Mouse (Mus musculus) retina, postnatal 7 days (tissue): Measurements from ENCODE around the gene Nanos3.

ENCODE experiments used
- DNase-seq: peaks from one replicate; pipeline ENCODE4 v3.0.0-alpha.2; 2012; ENCODE audit warnings: low read depth, low spot score

Nanos3 gene

DNA sequence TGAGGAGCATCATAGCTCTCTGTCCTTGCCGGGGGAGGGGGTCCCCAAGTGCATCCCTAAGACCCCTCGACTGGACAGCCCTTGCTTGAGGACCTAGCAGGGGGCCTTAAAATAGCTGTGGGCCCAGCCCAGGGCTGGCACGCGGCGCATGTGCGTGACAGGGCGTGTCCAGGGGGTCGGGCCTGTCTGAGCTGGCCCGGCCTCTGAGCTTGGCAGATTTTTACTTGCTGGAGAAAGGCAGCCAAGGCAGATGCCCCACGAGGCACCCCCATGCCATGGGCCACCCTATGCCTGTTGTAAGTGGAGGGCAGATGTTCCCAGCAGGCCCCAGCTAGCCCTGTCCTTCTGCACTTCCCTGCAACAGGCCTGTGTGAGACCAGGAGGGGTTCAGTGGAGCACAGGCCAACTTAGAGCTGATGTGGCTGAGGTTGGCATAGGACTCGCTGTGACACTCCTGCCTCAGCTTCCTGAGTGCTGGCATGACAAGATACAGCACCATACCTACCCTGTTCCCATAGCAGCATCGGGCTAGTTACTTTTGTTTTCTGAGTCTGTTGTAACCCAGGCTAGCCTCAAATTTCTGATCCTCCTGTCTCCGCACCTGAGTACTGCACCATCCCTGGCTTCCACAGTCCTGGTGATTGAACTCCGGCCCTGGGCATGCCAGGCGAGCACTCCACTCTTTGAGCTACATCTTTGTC, 16.7 kb upstream of the Nanos3 start:
- DNase-seq: no peak

DNA sequence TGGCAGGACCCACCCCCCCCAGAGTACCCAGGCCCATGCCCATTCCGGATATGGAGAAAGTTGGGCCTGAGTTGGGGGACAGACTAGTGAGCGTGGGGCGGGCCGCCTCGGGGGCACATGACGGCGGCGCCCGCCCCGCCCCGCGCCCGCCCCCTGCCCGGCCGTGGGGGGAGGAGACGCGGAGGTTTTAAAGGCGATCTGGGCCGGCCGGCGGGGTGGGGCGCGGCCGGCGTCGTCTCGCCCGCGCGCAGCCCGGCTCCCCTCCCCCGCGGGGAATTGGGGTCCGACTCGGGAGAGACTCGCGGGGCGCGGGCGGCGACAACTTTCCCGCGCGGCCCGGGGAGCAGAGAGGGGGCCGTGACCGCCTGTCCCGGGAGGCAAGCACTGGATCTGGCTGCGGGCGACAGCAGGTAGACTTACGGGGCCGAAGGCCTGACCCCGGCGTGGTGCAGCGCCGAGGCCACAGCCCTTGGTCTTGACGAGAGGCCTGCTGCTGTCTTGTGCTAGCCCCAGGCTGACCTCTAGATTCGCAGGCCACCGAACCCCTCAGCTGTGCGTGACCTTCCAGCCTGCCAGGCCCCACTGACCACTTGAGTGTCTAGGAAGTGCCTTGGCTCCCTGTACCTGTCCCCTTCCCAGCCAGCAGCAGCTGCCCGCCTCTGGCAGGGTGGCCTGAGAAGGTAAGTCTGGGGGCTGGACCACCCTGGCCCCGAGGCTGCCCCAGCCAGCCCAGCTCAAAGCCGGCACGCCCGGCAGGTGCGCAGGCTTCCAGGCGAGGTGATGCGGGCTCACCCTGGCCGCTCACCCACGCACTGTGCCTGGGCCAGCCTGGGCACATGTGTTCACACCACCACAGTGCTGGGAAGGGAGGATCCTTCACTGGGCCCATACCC, 15.9 kb upstream of the Nanos3 start:
- no peak for DNase-seq

GRCm38 (mm10) chr8:84200126-84200555, 15.1 kb upstream of the Nanos3 start:
- no peak for DNase-seq

DNA sequence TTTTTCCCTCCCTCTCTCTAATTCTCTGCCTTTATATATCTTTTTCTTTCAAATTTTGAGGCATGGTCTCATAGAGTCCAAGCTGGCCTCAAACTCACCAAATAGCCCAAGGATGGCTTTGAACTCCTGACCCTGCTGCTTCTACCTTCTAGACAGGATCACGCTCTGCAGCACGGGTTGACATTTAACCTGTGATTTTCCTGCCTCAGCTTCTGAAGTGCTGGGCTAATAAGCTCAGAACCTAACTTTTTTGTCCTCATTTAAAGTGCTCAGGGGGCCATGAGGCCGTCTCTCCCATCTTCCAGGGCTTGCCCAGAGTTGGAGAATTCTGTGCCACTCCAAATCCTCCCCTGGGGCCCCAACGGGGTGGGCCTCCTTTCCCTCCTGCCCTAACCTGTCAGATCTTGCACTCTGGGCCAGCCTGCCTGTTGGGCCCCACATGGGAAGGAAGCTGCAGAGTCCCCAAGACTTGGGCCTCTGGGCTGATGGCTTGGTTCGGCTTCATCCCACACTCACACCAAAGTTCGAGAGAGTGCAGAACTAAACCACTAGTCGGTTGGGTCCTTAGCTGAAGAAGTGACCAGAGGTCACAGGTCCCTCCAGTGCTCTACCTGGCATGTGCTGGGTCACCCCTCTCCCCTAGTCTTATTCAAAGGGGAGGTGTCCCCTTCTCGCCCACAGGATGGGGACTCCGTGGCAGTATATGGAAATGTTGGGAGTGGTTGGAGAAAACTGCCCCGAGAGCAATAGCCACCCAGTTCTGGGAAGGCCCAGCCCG, 14.5 kb upstream of the Nanos3 start:
- no peak for DNase-seq

GRCm38 (mm10) chr8:84198871-84199270, 13.9 kb upstream of the Nanos3 start:
- DNase-seq: no peak

DNA sequence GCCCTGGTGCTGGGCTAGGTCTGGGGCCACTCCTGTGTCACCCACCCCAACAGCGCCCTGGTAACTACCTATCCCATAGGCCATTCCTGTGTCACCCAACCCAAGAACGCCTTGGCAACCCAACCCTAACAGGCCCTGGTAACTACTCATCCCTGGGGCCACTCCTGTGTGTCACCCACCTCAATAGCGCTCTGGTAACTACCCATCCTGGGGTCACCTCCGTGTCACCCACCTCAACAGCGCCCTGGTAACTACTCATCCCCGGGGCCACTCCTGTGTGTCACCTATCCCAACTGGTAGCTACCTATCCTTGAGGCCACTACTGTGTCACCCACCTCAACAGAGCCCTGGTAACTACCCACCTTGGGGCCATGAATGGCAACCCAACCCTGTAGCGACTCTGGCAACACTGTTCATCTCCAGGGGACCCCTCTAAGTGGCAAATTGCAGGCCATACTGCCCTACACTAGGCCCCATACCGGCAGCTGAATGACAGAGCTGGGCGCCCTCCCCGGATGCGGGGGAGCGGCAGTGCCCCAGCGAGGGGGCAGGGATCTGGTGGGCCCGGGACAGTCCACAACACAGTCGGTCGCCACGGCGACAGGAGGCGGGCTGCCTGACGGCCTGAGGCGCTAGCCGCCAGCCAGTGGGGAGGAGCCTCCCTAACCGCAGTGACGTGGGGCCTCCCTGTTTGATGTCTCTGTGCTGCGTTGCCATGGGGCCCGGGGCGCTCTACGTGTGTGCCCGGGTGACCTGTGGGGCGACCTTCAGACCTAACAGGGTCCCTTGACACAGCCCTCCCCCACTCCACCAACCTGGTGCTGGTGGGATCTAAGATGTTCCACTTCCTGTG, 13.1 kb upstream of the Nanos3 start:
- DNase-seq: no peak

GRCm38 (mm10) chr8:84197141-84197921, 12.3 kb upstream of the Nanos3 start:
- no peak for DNase-seq

- DNase-seq: no peak
These were observed 9.3 kb upstream of the Nanos3 start for GRCm38 (mm10) chr8:84194224-84194743.

DNA sequence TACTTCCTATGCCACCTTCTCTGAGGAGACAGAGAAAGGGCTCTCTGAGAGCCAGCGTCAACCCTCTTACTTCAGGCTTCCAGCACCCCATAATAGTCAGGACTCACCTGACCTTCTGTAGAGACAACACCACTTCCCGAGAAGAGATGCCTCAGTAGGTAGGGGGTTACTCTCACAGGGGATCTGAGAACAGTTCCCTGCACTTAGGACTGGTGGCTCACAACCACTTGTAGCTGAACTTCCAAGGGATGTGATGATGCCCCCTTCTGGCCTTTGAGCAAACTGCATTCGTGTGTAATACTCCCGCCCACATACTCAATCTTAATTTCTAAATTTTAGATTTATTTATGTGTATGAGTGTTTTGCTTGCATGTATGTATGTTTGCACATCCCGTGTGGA, 8.5 kb upstream of the Nanos3 start:
- DNase-seq: no peak

DNA sequence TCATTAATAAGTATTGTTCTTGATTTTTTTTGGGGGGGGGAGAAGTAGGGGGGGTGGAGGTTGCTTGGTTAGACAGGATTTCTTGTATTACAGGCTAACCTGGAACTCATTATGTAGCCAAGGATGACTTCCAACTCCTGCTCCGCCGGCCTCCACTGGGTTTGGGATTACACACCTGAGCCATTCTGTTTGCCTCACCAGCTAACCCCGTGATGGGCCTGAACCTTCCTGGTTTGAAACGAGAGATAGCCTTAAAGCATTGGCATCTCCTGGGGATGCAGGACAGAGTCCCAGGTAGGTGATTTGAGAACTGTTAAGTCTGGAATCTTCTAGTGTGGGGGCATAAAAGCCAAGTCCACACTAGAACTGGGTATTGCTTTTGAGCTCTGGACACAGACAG, 8.1 kb upstream of the Nanos3 start:
- DNase-seq: no peak

DNA sequence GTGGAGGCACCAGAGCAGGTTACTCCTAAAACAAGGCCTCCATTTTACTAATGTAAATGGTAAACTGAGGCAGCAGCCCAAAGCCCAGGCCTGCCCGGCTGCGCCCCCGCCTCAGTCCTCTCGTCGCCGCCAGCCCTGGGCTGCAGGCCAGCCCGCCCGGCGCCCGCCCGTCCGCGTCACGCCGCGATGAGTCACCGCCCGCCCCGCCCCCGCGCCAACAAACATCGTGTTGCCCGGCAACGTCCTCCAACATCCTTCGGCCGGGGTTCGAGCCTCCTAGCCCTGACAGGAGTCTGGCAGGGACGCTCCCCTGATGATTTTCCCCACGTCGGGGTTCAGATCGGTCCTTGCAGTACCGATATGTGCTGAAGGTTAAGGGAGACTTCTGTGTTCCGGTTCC, 7.5 kb upstream of the Nanos3 start:
- DNase-seq: no peak

DNA sequence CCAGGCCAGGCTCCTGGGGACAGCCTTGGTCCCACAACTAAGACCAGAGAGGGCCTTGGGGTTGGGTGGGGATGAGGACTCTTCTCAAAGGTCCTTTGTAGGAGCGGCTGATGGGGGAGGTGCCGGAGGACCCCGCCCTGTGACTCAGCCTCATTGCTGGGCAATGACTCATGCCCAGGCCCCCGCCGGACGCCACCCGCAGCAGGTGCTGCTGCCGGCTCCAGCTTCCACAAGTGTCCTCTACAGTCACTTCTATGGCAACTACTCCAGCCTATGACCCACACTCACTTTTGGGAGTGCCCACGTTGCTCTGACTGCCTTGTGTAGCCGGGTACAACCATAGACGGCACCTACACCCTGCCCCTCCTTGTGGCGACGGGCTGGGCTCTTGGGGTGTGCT, 7.0 kb upstream of the Nanos3 start:
- no peak for DNase-seq

GRCm38 (mm10) chr8:84190191-84190867, 5.3 kb upstream of the Nanos3 start:
- DNase-seq: no peak

- no peak for DNase-seq
These were observed 4.6 kb upstream of the Nanos3 start for GRCm38 (mm10) chr8:84189603-84190002.

DNA sequence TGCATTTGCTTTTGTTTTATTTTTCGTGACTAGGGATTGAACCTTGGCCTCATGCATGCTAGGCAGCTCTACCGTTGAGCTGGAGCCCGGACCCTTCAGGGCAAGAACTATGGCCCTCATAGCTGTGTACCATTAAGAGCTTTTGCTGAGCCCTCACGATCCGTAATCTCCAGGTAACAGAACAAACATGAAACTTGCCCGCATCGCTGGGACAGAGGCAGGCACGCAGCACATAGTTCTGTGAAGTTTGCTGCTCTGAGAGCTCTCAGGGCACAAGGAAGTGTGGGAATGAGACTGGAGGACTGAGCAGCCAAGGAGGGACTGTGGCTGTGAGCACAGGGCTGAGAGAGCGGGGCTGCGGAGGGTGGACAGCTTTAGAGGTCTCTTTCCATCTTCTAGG, 3.7 kb upstream of the Nanos3 start:
- DNase-seq: no peak

GRCm38 (mm10) chr8:84187065-84187755, 2.2 kb upstream of the Nanos3 start:
- no peak for DNase-seq

GRCm38 (mm10) chr8:84186547-84186946, 1.5 kb upstream of the Nanos3 start:
- peak; percentile 62 for DNase-seq

- DNase-seq: no peak
These were observed 653 bp downstream of the Nanos3 start for GRCm38 (mm10) chr8:84184085-84185043.
